Mouse (Mus musculus) liver, postnatal 0 days (tissue): Measurements from ENCODE around the gene H2al1k. TPM values are rescaled to one million over a fixed set of nuclear protein-coding genes. Genes with fewer than 3 reads are reported as not detected.
A peak's percentile ranks its signal among the peaks of the same experiment; 100 is the strongest.
"Not testable (repeated sequence)": the region's sequence is repeated elsewhere in the genome, so short reads cannot be mapped to it uniquely, and the experiment has no call there.

ENCODE experiments used
- ATAC-seq: fragments of 200-750 bp; cut with Nextera tagmentation; 2 replicates; pipeline ENCODE4 v1.8.0; 2017; ENCODE audit warnings: mild to moderate bottlenecking, moderate library complexity
- DNase-seq: peaks from one replicate; pipeline ENCODE4 v3.0.0-alpha.2; 2016
- H3K27ac ChIP-seq: fragments of 300-500 bp; sonication (generic); 2 replicates; pipeline ENCODE4 v1.5.1; 2014; ENCODE audit warnings: antibody characterized with exemption, moderate library complexity, mild to moderate bottlenecking, low read depth
- H3K27me3 ChIP-seq: fragments of 300-500 bp; sonication (generic); 2 replicates; pipeline ENCODE4 v1.6.1; 2014; ENCODE audit warnings: low read length, control low read depth, mixed read lengths; ENCODE audit not compliant: insufficient read depth
- H3K36me3 ChIP-seq: fragments of 300-500 bp; sonication (generic); replicated peaks from 2 replicates; pipeline ENCODE4 v1.6.1; 2014; ENCODE audit warnings: mild to moderate bottlenecking, control low read depth, low read length, moderate library complexity, mixed read lengths; ENCODE audit not compliant: insufficient read depth
- H3K4me1 ChIP-seq: fragments of 300-500 bp; sonication (generic); 2 replicates; pipeline ENCODE4 v1.6.1; 2014; ENCODE audit warnings: antibody characterized with exemption, mild to moderate bottlenecking, control low read depth; ENCODE audit not compliant: insufficient read depth
- H3K4me2 ChIP-seq: fragments of 300-500 bp; sonication (generic); 2 replicates; pipeline ENCODE4 v1.6.1; 2014; ENCODE audit warnings: low read depth, mild to moderate bottlenecking, low read length, moderate library complexity, mixed read lengths
- H3K4me3 ChIP-seq: fragments of 300-500 bp; sonication (generic); 2 replicates; pipeline ENCODE4 v1.5.1; 2014; ENCODE audit warnings: low read depth, low read length
- H3K9ac ChIP-seq: fragments of 300-500 bp; sonication (generic); replicated peaks from 2 replicates; pipeline ENCODE4 v1.6.1; 2014; ENCODE audit warnings: mild to moderate bottlenecking, moderate library complexity
- H3K9me3 ChIP-seq: fragments of 300-500 bp; sonication (generic); 2 replicates; pipeline ENCODE4 v1.6.1; 2016; ENCODE audit warnings: mild to moderate bottlenecking, control low read depth, low read length, mixed read lengths
- CTCF ChIP-seq: sonication (generic); IDR thresholded peaks from 2 replicates; pipeline ENCODE4 v1.5.1; 2016; ENCODE audit warnings: antibody characterized with exemption, low read depth
- WGBS: fragments of 180-500 bp; shearing (Covaris S2); extraction: QIAGEN DNeasy Blood & Tissue Kit; methylation state at CpG from one replicate; pipeline ENCODE4 v1.1.7; 2014; ENCODE audit not compliant: insufficient replicate concordance; 5-methylcytosine and 5-hydroxymethylcytosine counted together
- polyA plus RNA-seq: library from polyadenylated mRNA; unstranded; fragments of >200 nt; fragmentation: Nextera tagmentation; extraction: Ambion mirVana; gene quantifications from 2 replicates; pipeline ENCODE4 v1.2.1, GENCODE M21; 2015

Gene H2al1k
- polyA plus RNA-seq, 1 experiment from 2014 or later, result not detected

GRCm38 (mm10) chrX:9374012-9374411 is 23.6 kb downstream of the H2al1k start:
- not testable (repeated sequence) for H3K27me3 ChIP-seq, H3K4me3 ChIP-seq, H3K27ac ChIP-seq, H3K4me1 ChIP-seq, ATAC-seq, H3K9ac ChIP-seq, H3K9me3 ChIP-seq, H3K4me2 ChIP-seq, H3K36me3 ChIP-seq
- peak; percentile 51 for TF ChIP-seq CTCF
- WGBS, result 14% methylated on average over 1 of the region's 2 CpGs
- DNase-seq, result peak; percentile 30

GRCm38 (mm10) chrX:9375927-9376326 is 25.5 kb downstream of the H2al1k start:
- ATAC-seq, result not testable (repeated sequence)

More at GRCm38 (mm10) chrX:9375927-9376326, 25.5 kb downstream of the H2al1k start:
- not testable (repeated sequence) for H3K4me3 ChIP-seq, H3K4me1 ChIP-seq, H3K4me2 ChIP-seq, H3K36me3 ChIP-seq, H3K9ac ChIP-seq, H3K27ac ChIP-seq, H3K27me3 ChIP-seq, DNase-seq, H3K9me3 ChIP-seq

Other genes starting within 250 kb of the H2al1k start
- not detected in 2 replicates for gene 4930402K13Rik, start 246.1 kb upstream of the H2al1k start, polyA plus RNA-seq
- 0.09 and 0.13 TPM in 2 replicates for gene Lancl3, start 150.7 kb upstream of the H2al1k start, polyA plus RNA-seq
- 1.4 and 1.9 TPM in 2 replicates for gene Gm14862, start 93.7 kb upstream of the H2al1k start, polyA plus RNA-seq
- 4.8 and 5.9 TPM in 2 replicates for gene Xk, start 77.9 kb upstream of the H2al1k start, polyA plus RNA-seq
- 0.44 and 0.74 TPM in 2 replicates for gene H2al1m, start 66.9 kb upstream of the H2al1k start, polyA plus RNA-seq
- 23.1 and 23.8 TPM in 2 replicates for gene Cybb, start 137.1 kb downstream of the H2al1k start, polyA plus RNA-seq
- gene H2al1o, start 221.8 kb downstream of the H2al1k start, polyA plus RNA-seq, result not detected in 2 replicates